1 mouse cellular context compared by ENCODE assay signal in genomic region chr5:54279357-54279756, GRCm38 (mm10).
TF ChIP-seq lines count a peak whose summit lies in the region.

No protein-coding gene starts in this region.

TF ChIP-seq in CH12.LX, 34 proteins besides CTCF, POLR2A, EP300 and RAD21 (continued from another document):
- no peak for TF ChIP-seq MAFK (IDR thresholded peaks at IDR 0.05; ENCODE audit: insufficient replicate concordance, low read length)
- no peak for TF ChIP-seq SMC3 (IDR thresholded peaks at IDR 0.05; ENCODE audit: low read depth, low read length)
- no peak for TF ChIP-seq JUND (conservative IDR thresholded peaks at IDR 0.05; ENCODE audit: low read depth, low read length)
- no peak for TF ChIP-seq ZC3H11A (IDR thresholded peaks at IDR 0.05; ENCODE audit: low read depth, low read length)
- no peak for TF ChIP-seq UBTF (IDR thresholded peaks at IDR 0.05; ENCODE audit: low read depth, low read length)
- TF ChIP-seq POLR2AphosphoS2 (IDR thresholded peaks at IDR 0.05; ENCODE audit: low read depth, low read length) = no peak
- no peak for TF ChIP-seq MAZ (IDR thresholded peaks at IDR 0.05; ENCODE audit: low read depth, low read length)
- no peak for TF ChIP-seq KAT2A (IDR thresholded peaks at IDR 0.05; ENCODE audit: insufficient replicate concordance, low read length)
- TF ChIP-seq PAX5 (IDR thresholded peaks at IDR 0.05; ENCODE audit: low read length) = no peak
